Mouse (Mus musculus) cerebellum, adult 2 months (tissue): Measurements from ENCODE around the gene Ccdc115.

Experiments
- CTCF ChIP-seq: fragments of 200-500 bp; IDR thresholded peaks from 2 replicates; pipeline ENCODE4 v1.5.1; 2011; ENCODE audit warnings: low read depth, mild to moderate bottlenecking, control low read depth, low read length, moderate library complexity, borderline replicate concordance; ENCODE audit not compliant: insufficient read depth
- POLR2A ChIP-seq: fragments of 200-500 bp; IDR thresholded peaks from 2 replicates; pipeline ENCODE4 v1.6.1; 2011; ENCODE audit warnings: low read length, control low read depth, borderline replicate concordance; ENCODE audit not compliant: insufficient read depth

DNA sequence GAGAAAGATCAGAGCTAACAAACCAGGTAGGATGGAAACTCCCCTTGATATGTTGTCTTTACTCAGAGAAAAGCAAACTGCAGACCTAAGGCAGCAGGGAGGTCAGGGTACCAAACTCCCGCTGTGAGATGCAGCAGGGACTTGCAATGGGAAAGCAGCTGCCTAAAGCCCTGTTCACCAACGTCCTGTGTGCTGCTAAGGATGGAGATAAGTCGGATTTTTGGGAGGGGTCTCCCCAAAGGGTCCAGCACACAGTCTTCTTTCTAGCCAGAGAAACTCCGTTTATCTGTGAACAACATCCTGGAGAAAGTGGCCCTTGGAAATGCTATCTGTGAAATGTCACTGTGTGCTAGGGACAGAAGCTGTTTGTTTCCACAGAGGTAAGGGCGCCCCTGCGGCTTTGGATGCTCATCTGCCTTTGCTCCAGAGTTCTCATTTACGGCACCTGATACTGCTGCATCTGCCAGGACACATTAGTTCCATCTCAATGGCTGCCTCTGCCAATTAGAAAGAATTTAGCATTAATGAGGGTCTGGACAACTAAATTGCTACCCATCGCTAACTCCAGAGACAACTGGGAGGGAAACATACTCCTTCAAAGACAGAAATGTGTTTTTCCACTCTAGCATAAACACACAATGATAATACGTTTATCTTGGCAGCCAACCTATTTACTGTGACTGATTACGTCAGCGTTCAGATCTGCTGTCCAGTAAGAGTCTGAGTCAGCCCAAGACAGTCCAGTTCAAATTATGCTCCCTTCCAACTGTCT is 40.1 kb downstream of the Ccdc115 start:
- no peak for TF ChIP-seq POLR2A
- no peak for TF ChIP-seq CTCF
